Mouse (Mus musculus) embryonic facial prominence, embryonic 13.5 days (tissue): ENCODE measurements around the gene Ccdc28b. TPM values are rescaled to one million over a fixed set of nuclear protein-coding genes. Genes with fewer than 3 reads are reported as not detected.

Experiments used
- ATAC-seq: fragments of 200-750 bp; cut with Nextera tagmentation; 2 replicates; pipeline ENCODE4 v1.8.0; 2017; ENCODE audit warnings: low read depth; ENCODE audit not compliant: insufficient number of reproducible peaks, insufficient read depth, low FRiP score, low TSS enrichment
- H3K27ac ChIP-seq: fragments of 300-500 bp; sonication (generic); 2 replicates; pipeline ENCODE4 v1.5.1; 2015; ENCODE audit warnings: moderate library complexity, mild to moderate bottlenecking, inconsistent platforms
- H3K27me3 ChIP-seq: fragments of 300-500 bp; sonication (generic); 2 replicates; pipeline ENCODE4 v1.6.1; 2015; ENCODE audit warnings: mild to moderate bottlenecking, inconsistent platforms
- H3K36me3 ChIP-seq: fragments of 300-500 bp; sonication (generic); 2 replicates; pipeline ENCODE4 v1.6.1; 2015; ENCODE audit warnings: mild to moderate bottlenecking, inconsistent platforms
- H3K4me1 ChIP-seq: fragments of 300-500 bp; sonication (generic); 2 replicates; pipeline ENCODE4 v1.6.1; 2015; ENCODE audit warnings: inconsistent platforms
- H3K4me2 ChIP-seq: fragments of 300-500 bp; sonication (generic); 2 replicates; pipeline ENCODE4 v1.6.1; 2015; ENCODE audit warnings: moderate library complexity, mild to moderate bottlenecking, inconsistent platforms
- H3K4me3 ChIP-seq: fragments of 300-500 bp; sonication (generic); 2 replicates; pipeline ENCODE4 v1.5.1; 2015; ENCODE audit warnings: mild to moderate bottlenecking, inconsistent platforms
- H3K9ac ChIP-seq: fragments of 300-500 bp; sonication (generic); 2 replicates; pipeline ENCODE4 v1.6.1; 2015; ENCODE audit warnings: mild to moderate bottlenecking, inconsistent platforms
- H3K9me3 ChIP-seq: fragments of 300-500 bp; sonication (generic); 2 replicates; pipeline ENCODE4 v1.6.1; 2016; ENCODE audit warnings: inconsistent platforms
- WGBS: fragments of 180-500 bp; shearing (Covaris S2); methylation state at CpG from one replicate; pipeline ENCODE4 v1.1.7; 2015; ENCODE audit warnings: mixed read lengths; 5-methylcytosine and 5-hydroxymethylcytosine counted together
- polyA plus RNA-seq: library from polyadenylated mRNA; unstranded; fragments of >200 nt; fragmentation: Nextera tagmentation; extraction: Ambion mirVana; gene quantifications from 2 replicates; pipeline ENCODE4 v1.2.1, GENCODE M21; 2015

The Ccdc28b gene
- 69.7 and 73.3 TPM in 2 replicates for polyA plus RNA-seq

DNA sequence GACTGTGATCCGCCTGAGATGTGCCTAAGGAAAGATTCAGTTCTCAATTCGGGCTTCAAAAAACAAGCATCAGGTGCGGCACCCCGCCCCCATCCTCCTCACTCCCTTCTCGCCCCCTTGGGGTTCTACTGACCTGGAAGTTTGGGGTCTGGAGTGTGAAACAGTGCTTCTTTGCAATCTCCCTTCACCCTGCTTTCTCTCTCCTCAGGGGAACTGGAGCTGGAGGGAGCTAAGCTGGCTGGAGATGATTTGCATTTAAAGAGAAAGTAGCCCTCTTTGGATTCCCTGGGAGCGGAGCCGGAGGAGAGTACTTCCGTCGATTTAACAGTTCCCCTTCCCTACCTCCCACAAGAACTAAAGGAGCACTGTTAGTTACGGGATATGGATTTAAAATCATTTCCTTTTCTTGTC is at the start of gene Ccdc28b:
Ccdc28b (minus strand) TSS at position 267 of the 411 bp plus-strand sequence.
- no peak for ATAC-seq
- WGBS: 1% methylated on average over 10 of the region's 10 CpGs

DNA sequence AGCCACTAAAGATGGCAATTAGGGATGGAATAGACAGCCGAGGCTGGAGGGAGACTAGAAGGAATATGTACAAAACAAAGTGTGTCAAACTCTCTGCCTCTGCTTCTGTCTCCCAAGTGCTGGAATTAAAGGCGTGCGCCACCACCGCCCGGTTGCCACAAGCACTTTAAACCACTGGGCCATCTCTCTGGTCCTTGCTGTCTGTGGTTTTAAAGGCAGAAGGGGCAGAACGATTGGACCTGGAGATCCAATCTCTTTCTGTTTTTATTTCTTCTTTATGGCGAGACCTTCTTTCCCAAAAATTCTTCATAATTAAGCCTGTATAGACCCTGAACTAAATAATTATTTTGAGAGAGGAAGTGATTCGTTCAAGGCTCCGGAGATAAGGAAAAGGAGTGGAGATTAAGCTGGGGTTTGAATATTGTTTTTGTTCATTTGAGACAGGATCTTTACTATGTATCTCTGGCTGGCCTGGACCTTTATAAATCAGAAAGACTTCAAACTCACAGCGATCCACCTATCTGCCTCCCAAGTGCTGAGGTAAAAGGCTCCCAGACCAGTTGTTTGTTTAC is 49.2 kb upstream of the Ccdc28b start:
- 8% methylated on average over 10 of the region's 10 CpGs for WGBS
- H3K9ac ChIP-seq: peak overlapping the region; percentile 99
- peak overlapping the region; percentile 100 for H3K4me3 ChIP-seq
- H3K27ac ChIP-seq: peak overlapping the region; percentile 96
- no peaks in the 10 kb centered on the region for H3K27me3 ChIP-seq
- no peak for ATAC-seq
- H3K4me2 ChIP-seq: peak overlapping the region; percentile 68
- H3K36me3 ChIP-seq: peaks cover 33% of the 10 kb centered on the region
- H3K4me1 ChIP-seq: peaks cover 12% of the 10 kb centered on the region
- H3K9me3 ChIP-seq: no peaks in the 10 kb centered on the region

More for the DNA sequence above, at the start of gene Ccdc28b:
- H3K9ac ChIP-seq: peak within 1 kb of the TSS; percentile 85
- H3K4me2 ChIP-seq: peak within 1 kb of the TSS; percentile 85
- H3K36me3 ChIP-seq: peaks cover 44% of the 10 kb centered on the region
- peak within 1 kb of the TSS; percentile 69 for H3K4me3 ChIP-seq
- peak within 1 kb of the TSS; percentile 93 for H3K27ac ChIP-seq
- H3K4me1 ChIP-seq: peaks cover 34% of the 10 kb centered on the region
- no peaks in the 10 kb centered on the region for H3K9me3 ChIP-seq
- H3K27me3 ChIP-seq: no peaks in the 10 kb centered on the region

DNA sequence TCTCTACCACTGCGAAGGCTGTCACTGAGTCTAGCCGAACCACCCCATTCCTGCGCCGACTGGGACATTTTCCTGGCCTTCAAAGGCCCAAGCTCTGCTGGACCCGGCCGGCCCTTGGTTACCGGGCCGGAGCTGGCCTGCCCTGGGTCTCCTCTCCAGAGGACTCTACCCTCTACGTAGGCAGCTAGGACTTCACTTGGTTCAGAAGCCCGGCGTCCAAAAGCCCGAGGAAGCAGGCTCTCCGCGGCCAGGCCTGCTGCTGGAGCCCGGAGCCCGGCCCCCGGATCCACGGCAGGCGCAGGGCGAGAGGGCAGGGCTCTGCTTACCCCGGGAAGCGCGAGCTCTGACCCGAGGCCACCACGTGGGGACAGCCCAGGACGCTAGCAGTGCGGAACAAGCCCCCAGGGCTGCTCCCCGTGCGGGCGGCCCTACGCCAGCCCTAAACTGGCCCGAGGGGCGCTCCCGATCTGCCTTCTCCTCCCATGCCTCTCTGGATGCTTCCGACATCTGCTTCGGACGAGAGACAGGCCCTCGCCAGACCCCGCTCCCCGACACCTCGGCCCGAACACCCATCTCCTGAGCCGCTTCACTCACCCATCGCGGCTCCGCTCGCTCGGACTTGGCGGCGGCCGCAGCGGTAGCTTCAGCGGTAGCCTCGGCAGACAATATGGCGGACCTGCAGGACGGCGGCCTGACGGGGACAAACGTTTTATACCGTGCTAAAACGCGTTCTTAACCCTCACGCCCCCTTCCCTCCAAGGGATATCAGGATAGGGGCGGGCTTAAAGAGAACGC is 48.5 kb upstream of the Ccdc28b start, which contains the start of gene Kpna6:
Kpna6 (minus strand) TSS at position 685 of the 795 bp plus-strand sequence.
- Histone ChIP-seq H3K9ac (peak within 1 kb of the TSS; percentile 99), H3K4me3 (peak within 1 kb of the TSS; percentile 100), H3K36me3 (peaks cover 28% of the 10 kb centered on the region), H3K4me2 (peak within 1 kb of the TSS; percentile 68), H3K27ac (peak within 1 kb of the TSS; percentile 96), H3K27me3 (no peaks in the 10 kb centered on the region), H3K4me1 (peaks cover 12% of the 10 kb centered on the region), H3K9me3 (no peaks in the 10 kb centered on the region)
- WGBS: under 1% methylated on average over 65 of the region's 65 CpGs
- peak; percentile 82 for ATAC-seq

DNA sequence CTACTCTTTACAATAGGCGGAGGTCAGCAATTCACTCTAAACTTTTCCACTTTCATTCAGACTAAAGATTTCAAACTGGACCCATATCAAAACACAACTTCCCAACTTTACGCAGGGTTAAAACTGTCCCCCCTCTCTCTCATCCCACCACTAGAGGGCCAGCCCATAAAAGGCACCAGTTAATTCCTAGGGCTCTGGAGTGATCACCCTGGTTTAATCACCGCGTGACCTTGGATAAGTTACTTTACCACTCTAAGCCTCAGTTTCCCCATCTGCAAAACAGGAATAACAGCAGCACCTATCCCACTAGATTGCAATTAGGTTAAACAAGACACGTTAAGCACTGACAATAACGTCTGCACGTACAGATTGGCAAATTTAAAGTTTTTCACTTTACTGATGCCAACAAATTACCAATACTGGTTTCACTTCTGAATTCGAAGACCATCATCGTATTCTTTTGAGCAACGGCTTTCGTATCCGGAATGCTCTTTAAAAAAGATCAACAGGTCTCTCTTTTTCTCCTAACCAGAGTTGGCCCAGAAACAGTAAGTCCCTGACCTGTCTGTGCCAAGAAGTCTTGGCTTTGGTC is 47.8 kb upstream of the Ccdc28b start:
- peaks cover 12% of the 10 kb centered on the region for H3K4me1 ChIP-seq
- no peak for ATAC-seq
- peak overlapping the region; percentile 96 for H3K27ac ChIP-seq
- H3K36me3 ChIP-seq: peaks cover 28% of the 10 kb centered on the region
- H3K4me3 ChIP-seq: peak overlapping the region; percentile 100
- peak overlapping the region; percentile 99 for H3K9ac ChIP-seq
- no peaks in the 10 kb centered on the region for H3K27me3 ChIP-seq
- WGBS: 7% methylated on average over 12 of the region's 12 CpGs
- no peaks in the 10 kb centered on the region for H3K9me3 ChIP-seq
- peak overlapping the region; percentile 68 for H3K4me2 ChIP-seq

DNA sequence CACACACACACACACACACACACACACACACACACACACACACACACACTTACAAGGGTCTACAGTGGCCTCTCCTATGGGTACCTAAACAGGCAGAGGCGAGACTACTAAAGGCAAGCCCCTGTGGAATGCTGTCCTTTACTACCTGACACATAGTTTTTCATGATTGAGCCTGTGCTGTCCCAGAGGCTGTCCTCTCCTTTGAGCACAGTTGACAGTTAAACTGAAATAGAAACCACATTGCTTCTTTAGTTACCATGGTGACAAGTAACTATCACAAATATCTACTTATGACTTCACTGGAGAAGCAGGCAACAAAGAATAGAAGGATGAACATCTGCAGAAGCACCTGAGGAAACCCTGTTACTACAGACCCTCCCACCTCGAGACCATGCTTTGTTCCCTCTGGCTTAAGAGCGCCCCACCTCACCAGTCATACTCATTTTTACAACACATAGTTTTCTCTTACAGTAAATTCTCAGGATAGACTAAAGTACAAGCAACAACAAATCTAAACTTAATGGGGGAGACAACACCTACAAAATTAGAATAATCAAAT is 38.6 kb upstream of the Ccdc28b start:
- Histone ChIP-seq H3K4me2 (no peak overlapping the region), H3K9me3 (no peaks in the 10 kb centered on the region), H3K4me1 (no peaks in the 10 kb centered on the region), H3K4me3 (no peak overlapping the region), H3K9ac (no peak overlapping the region), H3K27me3 (no peaks in the 10 kb centered on the region), H3K36me3 (peaks cover 65% of the 10 kb centered on the region), H3K27ac (no peak overlapping the region)
- no peak for ATAC-seq
- WGBS: 81% methylated on average over 3 of the region's 3 CpGs

DNA sequence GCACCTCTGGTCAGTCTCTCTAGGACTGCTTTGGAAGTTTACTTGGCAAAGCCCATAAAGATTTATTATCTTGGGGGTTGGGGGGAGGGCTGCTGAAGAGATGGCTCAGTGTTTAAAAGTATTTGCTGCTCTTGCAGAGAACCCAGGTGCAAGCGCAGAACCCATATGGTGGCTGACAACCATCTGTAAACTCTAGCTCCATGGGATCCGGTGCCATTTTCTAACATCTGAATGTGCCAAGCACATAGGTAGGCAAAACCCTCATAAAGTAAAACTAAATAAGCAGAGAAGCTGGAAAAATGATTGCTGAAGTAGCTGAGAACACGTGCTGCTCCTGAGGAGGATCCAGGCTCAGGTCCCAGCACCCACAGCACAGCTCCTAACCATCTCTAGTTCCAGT is 37.8 kb upstream of the Ccdc28b start:
- Histone ChIP-seq H3K4me1 (no peaks in the 10 kb centered on the region), H3K4me3 (no peak overlapping the region), H3K9me3 (no peaks in the 10 kb centered on the region), H3K9ac (no peak overlapping the region), H3K36me3 (peaks cover 65% of the 10 kb centered on the region), H3K27ac (no peak overlapping the region), H3K4me2 (no peak overlapping the region), H3K27me3 (no peaks in the 10 kb centered on the region)
- WGBS: 94% methylated on average over 3 of the region's 3 CpGs
- no peak for ATAC-seq

DNA sequence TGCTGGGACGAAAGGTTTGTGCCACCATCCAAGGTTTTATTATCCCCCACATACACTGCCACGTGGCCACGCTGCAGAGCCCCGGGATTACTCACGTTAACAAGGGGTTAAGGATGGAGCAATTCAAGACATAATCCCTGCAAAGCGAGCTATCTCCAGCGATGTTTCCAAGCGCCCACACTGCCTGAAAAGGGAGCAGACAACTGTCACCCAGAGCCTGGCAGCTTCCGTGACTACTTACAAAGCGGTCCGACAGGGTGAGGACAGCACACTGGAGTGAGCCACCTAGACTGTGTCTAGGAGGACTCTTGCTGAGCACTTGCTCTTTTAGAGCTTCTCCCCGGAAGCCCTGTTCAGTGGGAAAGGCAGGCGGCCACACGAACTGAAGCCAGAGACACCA is 31.0 kb upstream of the Ccdc28b start:
- 89% methylated on average over 14 of the region's 14 CpGs for WGBS
- no peak for ATAC-seq
- peaks cover 95% of the 10 kb centered on the region for H3K36me3 ChIP-seq

DNA sequence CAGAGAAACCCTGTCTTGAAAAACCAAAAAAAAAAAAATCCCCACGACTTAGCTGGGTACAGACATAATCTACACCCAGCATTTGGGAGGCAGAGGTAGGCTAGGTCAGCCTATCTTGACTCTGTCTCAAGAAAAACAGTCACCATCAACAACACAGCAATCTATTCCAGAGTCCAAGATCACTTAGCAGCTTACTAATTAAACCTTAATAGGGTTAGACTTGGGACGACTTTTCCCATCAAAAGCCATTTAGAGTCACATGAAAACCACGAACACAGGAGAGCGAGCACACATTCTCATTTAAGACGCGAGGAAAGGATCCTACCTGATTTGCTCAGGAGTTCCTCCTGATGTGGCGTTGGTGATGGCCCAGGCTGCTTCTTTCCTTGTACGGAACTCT is 26.6 kb upstream of the Ccdc28b start:
- H3K9ac ChIP-seq: no peak overlapping the region
- no peak overlapping the region for H3K27ac ChIP-seq
- H3K4me1 ChIP-seq: no peaks in the 10 kb centered on the region
- peaks cover 98% of the 10 kb centered on the region for H3K36me3 ChIP-seq
- no peaks in the 10 kb centered on the region for H3K9me3 ChIP-seq
- H3K4me2 ChIP-seq: no peak overlapping the region
- no peak for ATAC-seq
- no peaks in the 10 kb centered on the region for H3K27me3 ChIP-seq
- 92% methylated on average over 8 of the region's 8 CpGs for WGBS
- H3K4me3 ChIP-seq: no peak overlapping the region

More for the DNA sequence above, 31.0 kb upstream of the Ccdc28b start:
- Histone ChIP-seq H3K4me1 (no peaks in the 10 kb centered on the region), H3K27me3 (no peaks in the 10 kb centered on the region), H3K27ac (no peak overlapping the region; the same call in 1 of the 2 replicates), H3K4me3 (no peak overlapping the region), H3K4me2 (no peak overlapping the region), H3K9ac (no peak overlapping the region), H3K9me3 (no peaks in the 10 kb centered on the region)

DNA sequence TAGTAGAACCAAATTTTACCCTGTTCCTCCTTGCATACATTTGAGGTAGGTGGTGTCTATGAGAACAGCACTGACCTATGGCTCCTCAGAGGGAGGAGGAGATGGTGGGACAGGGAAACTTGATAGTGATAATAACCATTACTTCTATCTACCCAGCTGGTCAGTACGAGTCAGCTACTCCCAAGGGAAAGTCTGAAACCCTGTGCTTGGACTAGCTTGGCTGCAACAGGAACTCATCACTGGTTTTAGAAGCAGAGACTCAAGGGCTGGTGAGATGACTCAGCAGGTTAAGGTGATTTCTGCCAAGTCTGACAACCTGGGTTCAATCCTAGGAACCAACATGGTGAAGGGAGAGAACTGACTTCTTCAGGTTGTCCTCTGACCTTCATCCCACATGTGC is 24.9 kb upstream of the Ccdc28b start:
- no peak overlapping the region for H3K4me3 ChIP-seq
- H3K9ac ChIP-seq: no peak overlapping the region
- H3K36me3 ChIP-seq: peaks cover 94% of the 10 kb centered on the region
- H3K4me1 ChIP-seq: no peaks in the 10 kb centered on the region
- 74% methylated on average over 1 of the region's 1 CpGs for WGBS
- no peak for ATAC-seq
- H3K9me3 ChIP-seq: no peaks in the 10 kb centered on the region
- no peak overlapping the region for H3K27ac ChIP-seq
- no peak overlapping the region for H3K4me2 ChIP-seq
- no peaks in the 10 kb centered on the region for H3K27me3 ChIP-seq

DNA sequence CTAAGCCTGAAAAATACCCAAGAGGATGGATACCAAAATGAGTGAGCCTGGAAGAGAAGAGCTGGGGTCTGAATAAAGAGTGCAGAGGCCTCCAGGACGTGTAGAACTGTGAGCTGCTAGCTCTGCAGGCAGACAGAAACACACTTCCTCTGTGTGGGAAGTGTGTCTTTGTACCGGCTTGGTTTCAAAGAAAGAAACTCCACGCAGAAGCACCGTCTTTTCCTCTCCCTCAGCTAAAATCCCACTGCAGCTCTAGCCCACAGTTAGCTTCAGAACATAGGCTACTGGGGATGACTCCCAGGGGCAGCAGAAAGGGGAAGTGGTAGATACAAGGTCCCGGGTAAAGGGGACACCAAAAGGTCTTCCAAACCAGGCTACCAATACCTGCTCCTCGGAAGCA is 21.5 kb upstream of the Ccdc28b start:
- no peak overlapping the region for H3K4me2 ChIP-seq
- WGBS: 90% methylated on average over 6 of the region's 6 CpGs

DNA sequence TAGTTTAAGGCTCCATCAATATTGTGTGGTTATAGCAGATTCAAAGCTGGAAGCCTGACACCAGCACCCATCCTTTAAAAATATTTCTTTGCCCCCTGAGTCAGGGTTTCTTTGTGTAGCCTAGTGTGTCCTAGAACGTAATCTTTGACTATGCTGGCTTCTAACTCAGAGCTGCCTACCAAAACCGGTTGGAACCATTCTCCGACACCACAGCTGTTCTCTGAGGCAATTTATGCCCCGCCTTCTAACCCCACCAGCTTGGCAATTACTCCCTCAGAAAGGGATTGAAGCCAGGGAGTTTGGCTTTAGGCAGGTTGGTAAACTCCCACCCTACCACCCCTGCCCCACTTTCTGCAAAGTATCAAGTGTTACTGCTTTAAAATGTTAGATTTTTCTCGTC is 18.0 kb upstream of the Ccdc28b start:
- H3K4me1 ChIP-seq: peaks cover 35% of the 10 kb centered on the region
- H3K36me3 ChIP-seq: peaks cover 57% of the 10 kb centered on the region
- H3K27ac ChIP-seq: peak overlapping the region; percentile 55
- peak overlapping the region; percentile 80 for H3K4me2 ChIP-seq
- no peaks in the 10 kb centered on the region for H3K27me3 ChIP-seq
- 30% methylated on average over 5 of the region's 5 CpGs for WGBS
- no peak for ATAC-seq
- H3K9ac ChIP-seq: no peak overlapping the region; the same call in 1 of the 2 replicates
- no peaks in the 10 kb centered on the region for H3K9me3 ChIP-seq
- H3K4me3 ChIP-seq: peak overlapping the region; percentile 55; the same call in 1 of the 2 replicates

More for the DNA sequence above, 21.5 kb upstream of the Ccdc28b start:
- Histone ChIP-seq H3K9me3 (no peaks in the 10 kb centered on the region), H3K27ac (no peak overlapping the region), H3K4me1 (peaks cover 9% of the 10 kb centered on the region), H3K9ac (no peak overlapping the region), H3K4me3 (no peak overlapping the region), H3K27me3 (no peaks in the 10 kb centered on the region), H3K36me3 (peaks cover 67% of the 10 kb centered on the region)
- no peak for ATAC-seq
